Mouse (Mus musculus) right cerebral cortex, postnatal 36 days (tissue): Measurements from ENCODE around the gene Gfy.

Experiments used
- DNase-seq, 2 experiments: peaks; one replicate each; pipeline ENCODE4 v3.0.0; 2022; ENCODE audit warnings: low spot score in 2 of 2, mixed read lengths in 1 of 2

Gene Gfy

DNA sequence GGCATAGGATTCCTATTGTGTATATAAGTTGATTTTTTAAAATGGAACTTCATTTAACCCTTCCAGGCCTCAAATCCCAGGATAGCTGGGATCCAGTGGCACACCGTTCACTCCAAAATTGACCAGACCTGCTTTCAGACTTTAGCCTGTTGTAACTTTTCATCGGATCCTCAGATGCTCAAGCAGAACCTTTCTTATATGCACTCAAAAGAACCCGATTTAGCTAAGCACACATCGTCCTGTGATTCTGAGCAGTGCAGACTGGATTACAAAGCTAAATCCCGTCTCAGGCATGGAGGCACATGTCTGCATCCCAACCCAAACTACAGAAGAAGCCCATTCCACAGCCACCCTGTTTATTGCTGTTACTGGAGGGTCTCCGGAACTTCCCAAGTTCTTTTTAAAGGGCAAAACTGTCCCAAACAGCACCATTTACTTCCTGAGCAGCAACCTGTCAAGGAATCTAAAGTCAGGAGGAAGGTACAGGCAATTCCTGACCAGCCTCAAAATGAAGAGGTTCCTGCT lies 51.6 kb downstream of the Gfy start:
- no peak for DNase-seq

DNA sequence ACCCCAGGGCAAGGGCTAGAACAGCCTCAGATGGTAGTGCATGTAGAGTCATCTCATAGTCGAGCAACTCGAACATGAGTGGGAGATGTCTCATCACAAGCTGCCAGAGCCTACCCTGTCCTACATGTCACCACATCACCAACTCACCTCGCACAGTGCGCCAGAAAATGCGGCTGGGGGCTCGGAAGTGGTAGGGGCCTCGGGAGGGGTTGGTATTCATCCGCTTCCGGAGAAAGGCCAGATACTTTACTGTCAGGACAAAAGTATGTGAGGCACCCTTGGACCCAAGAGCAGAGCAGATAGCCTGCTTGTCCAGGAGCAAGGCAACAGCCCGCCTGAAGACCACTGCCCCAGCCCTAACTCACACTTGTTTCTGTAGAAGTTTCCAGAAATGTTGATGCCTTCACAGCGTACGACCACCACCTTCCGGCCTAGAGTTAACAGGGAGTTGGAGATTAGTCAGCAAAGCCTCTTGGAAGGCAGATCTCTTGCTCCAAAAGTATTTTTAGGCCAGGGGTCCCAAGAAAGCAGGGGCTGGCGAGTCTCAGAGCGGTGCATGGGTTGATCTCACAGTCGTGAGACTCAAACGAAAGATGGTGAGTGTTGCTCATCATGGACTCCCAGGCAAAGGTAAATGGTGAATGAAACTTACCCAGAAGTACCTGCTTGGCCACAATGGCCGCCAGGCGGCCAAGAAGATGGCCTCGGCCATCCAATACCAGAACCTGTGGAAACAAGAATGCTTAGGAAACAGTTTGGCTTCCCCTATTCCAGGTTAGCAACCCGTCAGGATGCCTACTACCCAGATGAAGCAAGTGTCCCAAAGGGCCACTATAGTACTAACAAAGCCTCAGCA lies 52.3 kb downstream of the Gfy start:
- no peak for DNase-seq
